ENCODE assay signal across 8 mouse cellular contexts in genomic region chr17:66101380-66102330, GRCm38 (mm10). TPM values are rescaled to one million over a fixed set of nuclear protein-coding genes. Genes with fewer than 3 reads are reported as not detected.
A peak's percentile ranks its signal among the peaks of the same experiment; 100 is the strongest.
DNase-seq lines count a peak whose midpoint lies in the region; ATAC-seq and TF ChIP-seq lines count a peak whose summit lies in the region.

Gene Ndufv2, minus strand, starts transcription at chr17:66101559.

- peak within 1 kb of the TSS; percentile 94 for H3K27ac ChIP-seq in heart, embryonic 12.5 days (ENCODE audit: poor library complexity, severe bottlenecking)
- peak within 1 kb of the TSS; percentile 95 for H3K27ac ChIP-seq in kidney, postnatal 0 days
- H3K27ac ChIP-seq in liver, embryonic 11.5 days (ENCODE audit: low read depth, low read length): peak within 1 kb of the TSS; percentile 91
- peak within 1 kb of the TSS; percentile 97 for H3K27ac ChIP-seq in stomach, embryonic 16.5 days (ENCODE audit: low read length)

- peak within 1 kb of the TSS; percentile 88 for H3K4me2 ChIP-seq in heart, embryonic 12.5 days
- peak within 1 kb of the TSS; percentile 75 for H3K4me2 ChIP-seq in kidney, postnatal 0 days (ENCODE audit: low read length)
- peak within 1 kb of the TSS; percentile 92 for H3K4me2 ChIP-seq in liver, embryonic 11.5 days
- H3K4me2 ChIP-seq in stomach, embryonic 16.5 days (ENCODE audit: low read depth, low read length): peak within 1 kb of the TSS; percentile 74

- peaks cover 43% of the 10 kb centered on the region for H3K4me1 ChIP-seq in erythroblast, embryonic 14.5 days (ENCODE audit: control insufficient read depth)
- peaks cover 14% of the 10 kb centered on the region for H3K4me1 ChIP-seq in heart, embryonic 12.5 days (replicated peaks)
- H3K4me1 ChIP-seq in kidney, postnatal 0 days (replicated peaks; ENCODE audit: insufficient read depth, low read length): peaks cover 5% of the 10 kb centered on the region; the same call in 1 of the 2 replicates
- H3K4me1 ChIP-seq in liver, embryonic 11.5 days (replicated peaks; ENCODE audit: control insufficient read depth, insufficient read depth, low read length): peaks cover 7% of the 10 kb centered on the region
- peaks cover 5% of the 10 kb centered on the region; the same call in 1 of the 2 replicates for H3K4me1 ChIP-seq in stomach, embryonic 16.5 days (ENCODE audit: control insufficient read depth, insufficient read depth, low read length)

- no peaks in the 10 kb centered on the region for H3K27me3 ChIP-seq in erythroblast, embryonic 14.5 days (ENCODE audit: control insufficient read depth)
- no peaks in the 10 kb centered on the region for H3K27me3 ChIP-seq in heart, embryonic 12.5 days (replicated peaks)
- no peaks in the 10 kb centered on the region for H3K27me3 ChIP-seq in kidney, postnatal 0 days (ENCODE audit: insufficient read depth, low read length)
- no peaks in the 10 kb centered on the region for H3K27me3 ChIP-seq in liver, embryonic 11.5 days (replicated peaks; ENCODE audit: control insufficient read depth, insufficient read depth, low read length)
- no peaks in the 10 kb centered on the region for H3K27me3 ChIP-seq in stomach, embryonic 16.5 days (ENCODE audit: control insufficient read depth, insufficient read depth, low read length)

- peak; percentile 38; the same call in 1 of the 2 replicates for TF ChIP-seq POLR2A in brain, embryonic 14.5 days (IDR thresholded peaks at IDR 0.05; ENCODE audit: borderline replicate concordance, extremely low read depth, insufficient read depth, insufficient read length, poor library complexity, severe bottlenecking)

- no peaks in the 10 kb centered on the region for H3K9me3 ChIP-seq in erythroblast, embryonic 14.5 days (ENCODE audit: control insufficient read depth, low read length)
- H3K9me3 ChIP-seq in heart, embryonic 12.5 days (replicated peaks): no peaks in the 10 kb centered on the region
- no peaks in the 10 kb centered on the region for H3K9me3 ChIP-seq in kidney, postnatal 0 days (replicated peaks; ENCODE audit: low read length)
- no peaks in the 10 kb centered on the region for H3K9me3 ChIP-seq in liver, embryonic 11.5 days (ENCODE audit: control insufficient read depth, low read length)
- no peaks in the 10 kb centered on the region for H3K9me3 ChIP-seq in stomach, embryonic 16.5 days (replicated peaks; ENCODE audit: control insufficient read depth, low read length)

- DNase-seq in CD4-positive helper T cell, adult 2 months (ENCODE audit: low read depth, low spot score): peak; percentile 98
- DNase-seq in brain, embryonic 14.5 days (ENCODE audit: low read depth): peak; percentile 99
- peak; percentile 97 for DNase-seq in kidney, postnatal 0 days (ENCODE audit: low spot score)
- peak; percentile 96 for DNase-seq in liver, embryonic 11.5 days (ENCODE audit: low spot score)
- DNase-seq in naive thymus-derived CD4-positive, alpha-beta T cell, adult 2 months (ENCODE audit: low read depth): peak; percentile 98

- peak within 1 kb of the TSS; percentile 85 for H3K4me3 ChIP-seq in erythroblast, embryonic 14.5 days (replicated peaks)
- H3K4me3 ChIP-seq in heart, embryonic 12.5 days: peak within 1 kb of the TSS; percentile 70
- H3K4me3 ChIP-seq in kidney, postnatal 0 days (replicated peaks; ENCODE audit: low read depth, low read length): peak within 1 kb of the TSS; percentile 92
- H3K4me3 ChIP-seq in liver, embryonic 11.5 days (ENCODE audit: low read depth, low read length): peak within 1 kb of the TSS; percentile 89
- peak within 1 kb of the TSS; percentile 96 for H3K4me3 ChIP-seq in stomach, embryonic 16.5 days (replicated peaks; ENCODE audit: low read length)

- TF ChIP-seq CTCF in brain, embryonic 14.5 days (IDR thresholded peaks at IDR 0.05; ENCODE audit: borderline replicate concordance, extremely low read depth, insufficient read depth, insufficient read length): peak; percentile 72; the same call in 1 of the 2 replicates
- peak; percentile 82 for TF ChIP-seq CTCF in kidney, postnatal 0 days (IDR thresholded peaks at IDR 0.05; ENCODE audit: low read depth)

- H3K9ac ChIP-seq in heart, embryonic 12.5 days: peak within 1 kb of the TSS; percentile 97
- peak within 1 kb of the TSS; percentile 94 for H3K9ac ChIP-seq in kidney, postnatal 0 days (ENCODE audit: low read depth, low read length)
- peak within 1 kb of the TSS; percentile 94 for H3K9ac ChIP-seq in liver, embryonic 11.5 days (ENCODE audit: low read depth, low read length)
- H3K9ac ChIP-seq in stomach, embryonic 16.5 days (ENCODE audit: low read length): peak within 1 kb of the TSS; percentile 97

- WGBS in heart, embryonic 12.5 days: under 1% methylated on average over 67 of the region's 67 CpGs
- WGBS in kidney, postnatal 0 days: under 1% methylated on average over 65 of the region's 67 CpGs
- WGBS in liver, embryonic 11.5 days: 1% methylated on average over 67 of the region's 67 CpGs
- WGBS in stomach, embryonic 16.5 days: under 1% methylated on average over 58 of the region's 67 CpGs

- H3K36me3 ChIP-seq in erythroblast, embryonic 14.5 days (ENCODE audit: control insufficient read depth): peaks cover 14% of the 10 kb centered on the region
- H3K36me3 ChIP-seq in heart, embryonic 12.5 days: no peaks in the 10 kb centered on the region; the same call in 1 of the 2 replicates
- no peaks in the 10 kb centered on the region for H3K36me3 ChIP-seq in kidney, postnatal 0 days (ENCODE audit: insufficient read depth, low read length)
- H3K36me3 ChIP-seq in liver, embryonic 11.5 days (ENCODE audit: control insufficient read depth, insufficient read depth, low read length): no peaks in the 10 kb centered on the region; the same call in 1 of the 2 replicates
- H3K36me3 ChIP-seq in stomach, embryonic 16.5 days (ENCODE audit: control insufficient read depth, insufficient read depth, low read length): no peaks in the 10 kb centered on the region

- peak; percentile 100 for ATAC-seq in heart, embryonic 12.5 days (ENCODE audit: insufficient number of reproducible peaks, low FRiP score)
- ATAC-seq in kidney, postnatal 0 days (replicated peaks; ENCODE audit: low FRiP score, low read depth): peak; percentile 100
- peak; percentile 100 for ATAC-seq in liver, embryonic 11.5 days (replicated peaks; ENCODE audit: low FRiP score)
- peak; percentile 100 for ATAC-seq in stomach, embryonic 16.5 days (ENCODE audit: insufficient read depth, low FRiP score)

RNA-seq across cellular contexts. Expression of gene Ndufv2, which starts in this region (rescaled TPM):
- polyA plus RNA-seq in brain, embryonic 14.5 days (2012; rRNA removed): 115 and 119 TPM in 2 replicates
- 8.3 and 11.1 TPM in 2 replicates for polyA plus RNA-seq in erythroblast, embryonic 14.5 days (2012)
- polyA plus RNA-seq in heart, embryonic 12.5 days (2016; fragmentation: Nextera tagmentation; extraction: Ambion mirVana): 482 and 485 TPM in 2 replicates
- 536 and 576 TPM in 2 replicates for polyA plus RNA-seq in kidney, postnatal 0 days (2015; fragmentation: Nextera tagmentation; extraction: Ambion mirVana)
- 352 TPM in 2 replicates for polyA plus RNA-seq in liver, embryonic 11.5 days (2014; fragmentation: Nextera tagmentation; extraction: Ambion mirVana)
- polyA plus RNA-seq in stomach, embryonic 16.5 days (2015; fragmentation: Nextera tagmentation; extraction: Ambion mirVana): 331 and 340 TPM in 2 replicates

Comparison
In these comparisons a context has a peak if more than half of its experiments do, and no peak if none do; other contexts are left out.
1. Peak in every context shown above with its lines: DNase-seq, ATAC-seq, H3K4me3 ChIP-seq and H3K27ac ChIP-seq.